Mouse (Mus musculus) fat pad, adult 2 months (tissue): Measurements from ENCODE around the gene Ltbp2.

Experiments used
- DNase-seq: peaks from one replicate; pipeline ENCODE4 v3.0.0-alpha.2; 2011; ENCODE audit warnings: low read depth, low spot score; ENCODE audit errors: extremely low read depth

The Ltbp2 gene

DNA sequence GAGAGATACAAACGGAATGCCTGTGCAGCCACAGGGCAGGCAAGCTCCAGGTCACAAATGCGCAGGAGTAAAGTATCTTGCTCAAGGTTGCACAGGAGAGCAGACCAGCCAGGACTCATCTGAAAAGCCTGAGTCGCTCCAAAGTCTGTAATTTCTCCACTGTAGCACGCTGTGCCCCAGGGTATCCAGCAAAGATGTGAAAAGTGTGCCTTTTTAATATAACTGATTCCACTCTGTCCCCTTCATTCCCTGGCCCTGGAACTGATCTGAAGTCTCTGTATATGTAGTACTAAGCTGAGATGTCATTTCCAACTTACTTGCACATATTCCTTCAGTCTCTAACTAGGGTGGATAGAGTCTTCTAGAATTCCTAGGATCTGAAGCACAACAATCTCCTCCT is 6.5 kb upstream of the Ltbp2 start:
- DNase-seq = no peak

DNA sequence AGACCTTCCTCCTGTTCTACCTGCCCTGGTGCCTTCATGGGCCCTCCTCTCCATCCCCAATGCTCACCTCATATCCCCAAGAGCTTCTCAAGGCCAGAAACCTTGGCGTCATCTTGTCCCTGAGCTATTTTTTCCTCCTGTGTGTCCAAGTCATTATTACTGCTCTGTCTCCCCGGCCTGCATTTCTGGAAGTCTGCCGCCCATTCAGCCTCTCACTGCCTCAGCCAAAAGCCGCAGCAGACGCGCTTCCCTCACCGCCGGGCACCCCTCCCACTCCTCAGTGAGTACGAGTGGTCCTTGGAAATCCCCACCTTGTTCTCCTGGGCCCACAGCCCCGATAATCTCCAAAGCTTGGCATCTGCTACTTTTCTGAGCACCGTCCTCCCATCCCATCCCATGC is 3.8 kb upstream of the Ltbp2 start:
- no peak for DNase-seq

DNA sequence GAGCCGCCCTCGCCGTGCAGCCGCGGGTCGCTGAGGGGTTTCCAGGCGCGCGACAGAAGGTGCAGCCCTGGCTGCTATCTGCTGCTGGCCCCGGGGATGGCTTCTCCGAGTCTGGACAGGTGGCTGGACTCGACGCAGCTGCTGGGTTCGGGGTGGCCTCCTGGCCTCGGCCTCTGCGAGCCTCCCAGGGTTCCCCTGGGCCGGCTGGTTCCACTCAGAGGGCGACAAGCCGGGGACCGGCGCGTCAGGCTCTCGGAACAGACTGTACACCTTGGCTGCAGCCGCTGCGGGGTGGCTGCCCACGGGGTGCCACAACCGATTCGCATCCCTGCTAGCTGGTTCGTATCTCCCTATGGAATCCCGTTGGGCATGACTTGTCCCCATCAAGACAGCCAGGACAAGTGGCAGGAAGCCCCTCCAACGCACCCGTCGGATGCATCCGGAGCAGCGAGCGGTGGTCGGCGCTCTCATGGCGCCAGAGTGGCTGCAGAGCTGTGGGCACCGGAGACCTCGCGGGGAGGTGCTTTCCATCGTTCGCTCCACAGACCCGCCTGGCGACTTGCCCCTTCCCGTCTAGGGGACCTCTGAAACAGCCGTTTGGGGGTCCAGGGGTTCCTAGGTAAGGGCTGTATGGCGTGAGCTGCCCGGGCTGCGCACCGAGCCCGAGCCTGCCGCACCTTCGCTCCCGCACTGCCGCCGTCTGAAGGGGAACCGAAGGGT is 411 bp downstream of the Ltbp2 start:
- DNase-seq = no peak

DNA sequence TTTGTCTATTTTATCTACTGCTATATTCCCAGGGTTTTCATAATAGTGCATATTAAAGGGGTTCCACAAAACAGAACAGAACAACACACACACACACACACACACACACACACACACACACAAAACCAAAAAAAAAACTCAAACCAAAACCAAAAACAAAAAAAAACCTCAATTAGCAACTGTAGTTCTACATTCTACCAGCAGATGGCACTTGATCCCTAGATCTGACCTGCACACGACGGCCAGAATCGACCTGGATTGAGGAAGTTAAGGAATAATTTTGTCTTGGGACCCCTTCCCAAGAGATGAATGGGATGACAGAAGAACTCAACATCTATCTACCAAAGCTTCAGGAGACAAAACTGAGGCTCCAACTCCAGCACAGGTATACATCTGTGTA is 2.9 kb downstream of the Ltbp2 start:
- no peak for DNase-seq

DNA sequence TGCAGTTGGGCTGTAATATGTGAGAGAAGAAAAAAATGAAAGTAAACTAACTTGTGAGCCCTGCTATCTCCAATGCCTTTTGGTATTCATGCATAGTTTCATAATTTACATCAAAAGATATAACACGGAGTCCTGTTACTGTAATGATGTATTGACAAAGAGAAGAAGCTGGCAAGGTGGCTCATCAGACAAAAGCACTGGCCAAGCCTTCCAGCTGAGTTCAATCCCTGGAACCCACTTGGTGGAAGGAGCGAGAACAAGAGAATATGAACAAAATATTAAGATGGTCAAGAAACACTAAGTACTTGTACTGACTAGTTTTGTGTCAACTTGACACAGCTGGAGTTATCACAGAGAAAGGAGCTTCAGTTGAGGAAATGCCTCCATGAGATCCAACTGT is 4.0 kb downstream of the Ltbp2 start:
- no peak for DNase-seq

DNA sequence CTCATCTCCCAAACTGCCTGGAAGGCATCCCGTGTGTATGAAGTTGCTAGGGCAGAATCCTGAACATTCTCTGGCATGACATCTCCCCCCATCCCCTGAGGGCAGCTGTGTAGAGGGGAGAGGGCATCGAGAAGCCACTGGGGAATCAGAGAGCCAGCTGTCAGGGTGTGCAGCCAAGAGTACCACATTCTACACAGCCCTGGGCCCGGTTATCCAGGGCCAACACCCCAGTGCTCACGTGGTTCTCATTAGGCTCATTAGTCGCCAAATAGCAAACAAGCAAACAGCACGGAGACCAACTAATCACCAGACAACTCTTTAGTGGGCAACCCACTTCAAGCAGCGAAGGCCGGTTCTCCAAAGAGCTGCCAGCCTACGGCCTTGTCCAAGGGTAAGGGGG is 10.9 kb downstream of the Ltbp2 start:
- no peak for DNase-seq

DNA sequence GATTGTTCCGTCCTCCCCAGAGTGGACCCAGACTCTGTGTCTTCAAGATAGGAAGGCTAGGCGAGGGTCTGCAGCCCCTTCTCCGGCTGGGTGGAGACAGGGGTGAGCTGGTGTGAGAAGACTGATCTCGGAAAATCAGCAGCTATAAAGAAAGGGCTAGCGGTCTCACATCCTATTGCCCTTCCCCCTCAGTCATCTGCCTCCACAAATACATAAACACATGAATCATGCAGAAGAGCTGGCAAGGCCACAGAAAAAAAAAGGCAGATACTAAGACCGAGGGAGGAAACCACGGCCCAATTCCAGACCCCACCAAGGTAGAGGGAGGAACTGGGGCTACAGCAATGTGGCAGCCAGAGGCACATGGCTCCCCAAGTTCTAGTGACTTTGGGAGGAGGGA is 11.5 kb downstream of the Ltbp2 start:
- no peak for DNase-seq

DNA sequence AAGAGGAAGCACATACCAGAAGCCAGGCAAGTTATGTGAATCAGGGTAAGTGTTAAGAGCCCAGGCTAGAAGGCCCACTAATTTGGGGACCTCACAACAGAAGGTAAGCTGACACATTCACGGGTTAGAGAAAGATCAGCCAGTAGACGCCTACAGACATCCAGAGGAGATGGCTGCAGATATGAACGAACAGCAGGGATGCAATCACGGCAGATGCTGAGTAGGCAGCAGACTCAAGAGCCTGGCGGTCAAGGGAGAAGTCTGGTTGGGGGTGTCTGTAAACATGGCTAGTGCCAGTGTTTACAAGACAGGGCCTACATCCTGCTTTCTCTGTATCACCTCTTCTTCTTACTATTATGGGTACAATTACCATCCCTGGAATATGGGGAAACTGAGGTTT is 13.1 kb downstream of the Ltbp2 start:
- DNase-seq = no peak

DNA sequence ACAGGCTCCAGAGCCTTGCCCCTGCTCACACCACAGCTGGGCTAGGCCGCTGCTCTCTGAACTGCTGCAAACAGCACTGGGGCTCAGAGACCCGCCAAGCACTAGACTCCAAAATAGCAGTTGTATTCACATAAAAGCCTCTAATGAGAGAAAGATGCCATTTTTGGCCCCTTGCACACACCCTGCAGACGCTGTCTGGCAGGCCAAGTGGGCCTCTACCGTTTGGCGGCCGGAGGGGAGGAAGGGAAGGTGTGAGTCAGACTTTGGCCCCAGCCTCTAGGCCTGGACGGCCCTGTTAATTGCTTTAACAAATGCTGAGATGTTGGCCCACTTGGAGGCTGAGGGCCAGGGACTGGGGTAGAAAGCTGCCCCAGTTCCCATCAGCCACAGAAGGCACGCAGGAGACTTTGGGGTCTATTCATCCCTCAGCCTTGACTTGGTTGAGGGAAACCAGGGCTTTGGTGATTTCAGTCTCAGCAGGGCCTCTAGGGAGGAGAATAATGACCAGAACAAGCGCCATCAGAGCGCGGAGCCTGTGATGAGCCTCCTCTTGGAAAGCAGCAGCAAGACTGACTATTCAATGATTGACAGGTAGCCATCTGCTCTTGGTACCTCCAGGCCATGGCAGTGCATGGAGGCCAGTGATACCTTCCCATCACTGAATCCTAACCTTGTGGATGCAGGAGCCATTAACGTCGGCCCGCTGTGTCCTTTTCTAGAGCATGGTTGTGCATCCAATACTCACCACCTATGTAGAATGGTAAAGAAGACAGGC is 14.0 kb downstream of the Ltbp2 start:
- no peak for DNase-seq

DNA sequence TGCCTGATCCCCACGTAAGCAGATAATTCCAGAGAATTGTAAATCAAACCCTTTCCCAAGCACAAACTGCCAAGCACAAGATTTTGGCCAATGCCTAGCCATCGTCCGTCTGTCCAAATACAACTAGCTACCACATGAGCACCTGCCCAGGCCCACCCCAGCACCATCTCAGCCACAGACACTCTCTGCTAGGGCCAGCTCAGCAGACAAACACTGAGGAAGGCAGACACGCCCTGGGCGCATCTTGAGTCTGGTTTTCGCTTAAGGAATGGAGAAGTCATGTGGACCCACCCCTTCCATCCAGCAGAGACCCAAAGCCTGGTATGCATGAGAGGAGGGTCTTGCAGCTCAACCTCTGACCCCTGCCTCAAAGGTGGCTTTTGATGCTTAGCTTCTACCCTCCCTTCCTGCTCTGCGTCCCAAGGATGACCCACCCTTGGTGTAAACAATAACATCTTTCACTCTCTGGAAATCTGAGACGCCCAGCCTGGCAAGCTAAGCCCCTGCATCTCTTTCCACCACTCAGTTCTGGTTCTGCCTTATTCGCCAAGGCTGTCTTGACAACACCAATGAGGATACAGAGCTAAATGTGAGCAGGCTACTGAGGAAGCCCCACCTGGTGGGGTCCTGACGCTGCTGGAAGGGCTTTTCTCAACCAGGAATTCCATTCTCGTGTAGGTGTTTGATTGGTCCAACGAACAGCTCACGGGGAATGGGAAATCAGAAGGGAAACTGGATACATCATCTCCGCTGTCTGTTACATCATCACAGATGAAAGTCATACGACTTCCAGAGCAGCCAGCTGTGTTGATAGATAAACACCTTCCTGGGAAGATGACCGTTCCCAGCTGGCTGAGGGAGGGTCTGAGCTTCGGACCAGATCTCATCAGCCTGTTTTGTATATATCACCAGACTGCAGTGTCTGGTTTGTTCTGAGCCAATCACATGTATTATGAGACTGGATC is 17.9 kb downstream of the Ltbp2 start:
- DNase-seq = no peak

DNA sequence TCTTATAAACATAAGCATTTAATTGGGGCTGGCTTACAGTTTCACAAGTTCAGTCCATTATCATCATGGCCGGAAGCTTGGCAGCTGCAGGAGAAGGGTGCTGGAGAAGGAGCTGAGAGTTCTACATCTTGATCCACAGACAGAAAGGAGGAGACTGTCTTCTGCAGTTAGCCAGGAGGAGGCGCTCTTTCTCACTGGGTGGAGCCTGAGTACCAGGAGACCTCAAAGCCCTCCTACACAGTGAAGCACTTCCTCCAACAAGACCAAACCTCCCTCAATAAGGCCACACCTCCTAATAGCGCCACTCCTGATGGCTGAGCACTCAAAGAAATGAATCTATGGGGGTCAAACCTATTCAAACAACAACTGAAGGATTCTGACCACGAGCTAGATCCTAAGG is 18.6 kb downstream of the Ltbp2 start:
- no peak for DNase-seq

DNA sequence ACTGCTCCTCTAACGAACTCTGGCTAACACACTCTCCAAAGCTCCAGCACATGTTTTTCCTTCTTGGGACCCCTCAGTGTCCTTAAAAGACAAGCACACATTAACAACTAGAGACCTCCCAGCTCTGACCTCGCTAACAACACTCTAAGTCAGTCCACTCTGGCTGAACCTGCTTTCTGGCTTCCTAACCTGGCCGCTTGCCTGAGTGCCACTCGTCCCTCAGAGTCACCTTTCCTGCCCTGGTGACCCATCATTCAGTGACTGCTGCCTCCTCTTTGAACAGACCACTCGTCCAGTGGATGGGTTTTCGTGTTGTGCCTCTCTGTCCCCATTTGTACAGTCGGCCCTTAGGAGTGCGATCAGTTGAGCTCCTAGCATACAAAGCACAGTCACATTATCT is 19.8 kb downstream of the Ltbp2 start:
- DNase-seq = no peak

DNA sequence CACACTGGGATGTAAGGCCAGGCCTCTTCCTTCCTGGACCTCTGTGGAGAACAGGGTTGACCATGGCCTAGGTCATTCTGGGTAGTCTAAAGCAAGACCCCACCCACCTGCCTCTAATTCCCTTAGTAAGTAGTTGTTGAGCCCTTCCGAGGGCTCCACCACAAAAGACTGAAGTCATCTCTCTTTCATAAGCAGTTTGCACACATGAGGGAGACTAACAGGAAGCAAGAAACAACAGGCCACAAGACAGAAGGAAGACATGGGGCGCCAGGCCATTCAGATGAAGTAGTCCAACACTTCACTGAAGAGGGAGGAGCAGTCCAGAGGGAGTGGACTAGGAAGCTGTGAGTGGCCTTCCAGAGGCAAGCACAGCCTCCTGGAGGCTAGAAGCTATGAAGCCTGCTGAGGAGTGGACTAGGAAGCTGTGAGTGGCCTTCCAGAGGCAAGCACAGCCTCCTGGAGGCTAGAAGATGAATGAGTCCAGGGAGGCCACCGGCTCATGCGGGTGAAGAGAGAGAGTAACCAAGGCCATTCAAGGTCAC is 21.2 kb downstream of the Ltbp2 start:
- no peak for DNase-seq

DNA sequence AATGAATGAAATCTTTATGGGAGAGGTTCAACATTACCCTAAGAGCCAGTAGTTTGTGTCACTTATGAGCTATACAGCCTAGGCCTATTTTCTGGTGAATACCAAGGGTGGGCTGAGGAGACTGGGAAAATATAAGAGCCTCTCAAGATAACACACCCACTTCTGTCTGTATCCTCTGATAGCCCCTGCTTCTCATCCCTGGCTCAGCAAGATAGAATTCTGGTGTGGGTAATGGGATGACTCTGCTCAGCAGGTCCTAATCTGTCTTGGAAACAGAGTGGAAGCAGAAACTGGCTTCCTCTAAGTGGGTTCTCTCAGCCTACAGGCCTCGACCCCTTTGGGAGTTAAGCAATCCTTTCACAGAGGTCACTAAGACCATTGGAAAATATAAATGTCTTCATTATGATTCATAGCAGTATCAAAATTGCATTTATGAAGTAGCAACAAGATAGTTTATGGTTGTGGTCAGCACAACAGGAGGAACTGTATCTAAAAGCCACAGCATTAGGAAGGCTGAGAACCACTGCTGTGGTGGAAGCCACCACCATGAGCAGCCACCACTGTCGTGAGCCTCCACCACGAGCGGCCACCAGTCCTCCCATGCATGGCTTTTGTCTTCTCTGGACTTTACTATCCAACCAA is 21.8 kb downstream of the Ltbp2 start:
- DNase-seq = no peak

DNA sequence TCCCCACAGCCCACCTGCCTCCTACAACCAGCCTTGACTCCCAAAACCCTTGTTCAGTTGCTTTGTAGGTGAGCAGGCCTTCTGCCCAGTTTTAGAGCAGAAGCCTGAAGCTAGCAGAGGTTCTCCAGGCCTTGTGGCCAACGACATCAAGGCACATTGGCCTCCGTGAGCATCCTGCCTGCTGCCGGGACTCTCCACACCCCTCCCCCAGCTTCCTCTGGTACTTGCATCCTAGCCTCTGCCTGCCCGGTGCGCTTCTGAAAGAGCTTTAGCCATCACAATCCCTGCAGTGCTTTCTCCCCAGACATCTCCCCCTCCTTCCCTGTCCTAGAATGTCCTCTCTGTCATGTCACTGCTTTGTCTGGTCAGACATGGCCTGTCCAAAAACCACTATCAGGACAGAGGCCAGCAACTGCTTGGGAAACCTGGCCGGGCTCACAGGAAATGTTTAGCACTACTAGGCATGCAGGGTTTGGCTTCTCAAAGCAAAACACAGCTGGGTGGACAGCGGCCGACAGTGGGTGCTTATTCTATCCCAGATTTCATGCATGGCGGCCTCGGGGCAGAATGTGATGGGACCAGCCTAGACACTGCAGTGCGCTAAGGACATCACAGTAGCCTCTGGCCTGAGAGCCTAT is 24.8 kb downstream of the Ltbp2 start:
- no peak for DNase-seq

DNA sequence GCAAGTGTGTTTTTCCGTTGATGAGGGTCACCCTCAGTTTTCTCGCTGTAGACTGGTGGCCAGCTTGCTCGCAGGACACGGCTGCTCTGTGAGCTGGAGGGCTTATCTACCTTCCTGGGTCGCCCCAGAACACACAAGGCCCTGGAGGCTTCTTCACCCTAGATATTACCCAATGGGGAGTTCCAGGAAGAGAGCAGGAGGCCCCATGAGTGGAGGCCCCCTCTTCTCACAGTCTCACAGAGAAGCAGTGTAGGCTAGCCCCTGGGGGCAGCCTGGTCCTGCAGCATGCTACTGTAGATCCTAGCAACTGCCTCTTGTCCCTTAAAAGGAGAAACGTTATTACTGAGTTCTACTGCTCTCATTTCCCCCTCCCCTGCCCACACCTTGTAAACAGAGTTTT is 28.4 kb downstream of the Ltbp2 start:
- DNase-seq = no peak

DNA sequence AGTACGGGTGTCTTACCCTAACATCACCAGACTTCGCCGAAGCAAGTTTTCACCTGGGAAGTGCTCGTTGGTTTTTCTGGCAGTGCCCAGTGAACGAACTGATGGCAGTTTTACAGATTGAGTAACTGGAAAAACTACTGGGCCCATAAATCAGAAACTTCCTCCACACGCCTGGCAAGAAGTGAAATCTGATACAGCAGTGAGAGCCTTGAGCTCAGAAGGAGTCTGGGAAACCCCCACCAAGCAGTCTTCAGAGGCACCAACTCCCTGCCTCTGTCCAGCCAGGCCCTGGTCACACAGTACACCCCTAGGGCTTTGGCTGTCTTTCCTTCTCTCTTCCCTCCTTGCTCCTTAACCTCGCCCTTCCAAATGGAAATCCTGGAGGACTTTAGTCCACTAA is 28.9 kb downstream of the Ltbp2 start:
- DNase-seq = peak; percentile 61

DNA sequence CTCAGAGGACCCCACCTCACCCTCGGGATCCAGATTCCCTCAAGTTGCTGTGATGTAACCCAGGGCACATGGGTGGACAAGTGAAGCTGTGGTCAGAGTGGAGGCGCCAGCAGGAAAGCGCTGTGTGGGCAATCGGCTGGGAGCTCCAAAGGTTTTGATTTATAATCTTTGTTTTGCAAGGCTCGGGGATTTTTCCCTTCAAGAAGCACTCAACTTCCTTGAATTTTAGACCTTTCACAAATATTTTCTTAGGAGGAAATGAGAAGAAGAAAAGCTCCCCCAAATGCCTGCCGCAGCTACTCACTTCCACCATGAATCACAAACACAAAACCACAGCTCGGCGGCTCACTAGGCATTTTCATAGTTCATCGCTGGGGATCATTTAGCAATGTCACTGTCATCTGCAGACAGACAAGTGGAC is 29.7 kb downstream of the Ltbp2 start:
- DNase-seq = no peak

DNA sequence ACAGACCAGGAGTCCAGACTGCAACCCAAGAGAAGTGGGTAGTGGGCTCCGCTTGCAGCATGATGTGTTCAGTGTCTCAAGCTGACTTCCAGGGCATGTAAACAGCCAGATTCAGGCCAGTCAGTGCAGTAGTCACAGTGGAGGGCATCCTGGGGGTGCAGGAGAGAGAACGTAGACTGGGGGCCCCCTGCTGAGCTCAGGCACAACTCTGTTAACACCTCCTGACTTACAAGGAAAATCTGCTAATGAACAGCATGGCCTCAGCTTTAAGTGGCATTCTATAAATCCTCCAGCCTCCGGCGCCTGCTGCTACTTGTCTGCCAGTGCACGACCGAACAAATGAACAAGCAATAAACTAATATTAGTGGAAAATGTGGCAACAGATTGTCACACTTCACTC is 33.6 kb downstream of the Ltbp2 start:
- DNase-seq = peak; percentile 55
